Mouse (Mus musculus): ENCODE measurements around the gene B3gnt2. TPM values are rescaled to one million over a fixed set of nuclear protein-coding genes. Genes with fewer than 3 reads are reported as not detected.

The B3gnt2 gene
- polyA plus RNA-seq, 1 experiment = 9.7 TPM

DNA sequence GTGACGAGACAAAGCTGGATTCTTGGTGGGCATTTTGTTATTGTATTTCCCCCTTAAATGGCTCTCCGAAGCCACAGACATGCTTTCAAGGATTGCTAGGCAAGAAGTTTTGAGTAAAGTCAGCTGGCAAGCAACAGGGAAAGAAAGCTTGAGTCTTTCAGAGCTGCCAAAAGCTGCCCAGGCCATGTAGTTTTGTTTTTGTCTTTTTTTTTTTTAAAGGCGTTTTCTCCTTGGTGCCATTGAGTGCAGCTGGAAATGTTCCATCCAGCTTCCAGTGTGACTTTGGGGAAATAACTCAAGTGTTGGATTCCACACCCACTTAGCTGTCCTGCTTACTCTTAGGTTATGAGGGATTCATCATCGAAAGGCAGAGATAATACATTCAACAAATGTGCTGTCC is 554 bp upstream of the B3gnt2 start:
- Histone ChIP-seq H3K27me3 (ENCODE audit: control insufficient read depth, insufficient read depth, low read length) (no peaks in the 10 kb centered on the region), H3K36me3 (ENCODE audit: control insufficient read depth, insufficient read depth, low read length) (no peaks in the 10 kb centered on the region), H3K27ac (ENCODE audit: insufficient read depth, low read depth, low read length) (no peak overlapping the region), H3K4me1 (ENCODE audit: control insufficient read depth, insufficient read depth, insufficient read length, low read length) (peaks cover 2% of the 10 kb centered on the region), H3K4me3 (ENCODE audit: low read depth, low read length) (no peak overlapping the region)
- 80% methylated on average over 4 of the region's 4 CpGs for WGBS
- TF ChIP-seq POLR2A (IDR thresholded peaks at IDR 0.05; ENCODE audit: low read depth, low read length) (no peak), CTCF (IDR thresholded peaks at IDR 0.05; ENCODE audit: extremely low read depth, insufficient read length, insufficient replicate concordance, low read depth, low read length) (no peak)

- TF ChIP-seq CTCF (IDR thresholded peaks at IDR 0.05; ENCODE audit: extremely low read depth, insufficient read length, insufficient replicate concordance, low read depth, low read length) (no peak; the same call in 1 of the 2 replicates), POLR2A (IDR thresholded peaks at IDR 0.05; ENCODE audit: low read depth, low read length) (peak; percentile 60; the same call in 1 of the 2 replicates)
- Histone ChIP-seq H3K4me1 (ENCODE audit: control insufficient read depth, insufficient read depth, insufficient read length, low read length) (peaks cover 3% of the 10 kb centered on the region), H3K27ac (ENCODE audit: insufficient read depth, low read depth, low read length) (peak overlapping the region; percentile 95), H3K4me3 (ENCODE audit: low read depth, low read length) (peak overlapping the region; percentile 93), H3K36me3 (ENCODE audit: control insufficient read depth, insufficient read depth, low read length) (no peaks in the 10 kb centered on the region), H3K27me3 (ENCODE audit: control insufficient read depth, insufficient read depth, low read length) (no peaks in the 10 kb centered on the region)
- under 1% methylated on average over 55 of the region's 55 CpGs for WGBS
Observed at GRCm38 (mm10) chr11:22859633-22860334, 977 bp downstream of the B3gnt2 start.

DNA sequence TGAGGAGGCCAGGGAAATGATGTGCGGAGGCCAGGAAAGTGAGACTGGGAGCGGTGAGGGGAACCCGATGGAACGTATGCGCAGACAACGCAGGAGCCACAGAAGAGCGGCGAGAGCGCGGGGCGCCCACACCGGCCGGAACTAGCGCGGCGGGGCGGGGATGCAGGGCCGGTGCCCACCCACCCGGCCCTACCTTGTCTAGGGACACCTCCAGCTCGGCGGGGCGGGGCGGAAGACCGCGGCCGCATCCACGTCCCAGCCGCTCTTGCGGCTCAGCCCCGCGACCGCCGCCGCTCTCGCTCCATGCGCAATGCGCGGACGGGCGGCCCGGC is 1.5 kb downstream of the B3gnt2 start:
- no peak for TF ChIP-seq POLR2A (IDR thresholded peaks at IDR 0.05; ENCODE audit: low read depth, low read length)
- TF ChIP-seq CTCF (IDR thresholded peaks at IDR 0.05; ENCODE audit: extremely low read depth, insufficient read length, insufficient replicate concordance, low read depth, low read length) = no peak; the same call in 1 of the 2 replicates
- Histone ChIP-seq H3K4me3 (ENCODE audit: low read depth, low read length) (peak overlapping the region; percentile 93), H3K27ac (ENCODE audit: insufficient read depth, low read depth, low read length) (peak overlapping the region; percentile 95), H3K36me3 (ENCODE audit: control insufficient read depth, insufficient read depth, low read length) (no peaks in the 10 kb centered on the region), H3K4me1 (ENCODE audit: control insufficient read depth, insufficient read depth, insufficient read length, low read length) (peaks cover 5% of the 10 kb centered on the region), H3K27me3 (ENCODE audit: control insufficient read depth, insufficient read depth, low read length) (no peaks in the 10 kb centered on the region)
- WGBS = under 1% methylated on average over 36 of the region's 41 CpGs

- TF ChIP-seq CTCF (IDR thresholded peaks at IDR 0.05; ENCODE audit: extremely low read depth, insufficient read length, insufficient replicate concordance, low read depth, low read length) (0 out of 2 replicates have a peak, but pooled peaks have one; percentile 15), POLR2A (IDR thresholded peaks at IDR 0.05; ENCODE audit: low read depth, low read length) (no peak)
- Histone ChIP-seq H3K27ac (ENCODE audit: insufficient read depth, low read depth, low read length) (peak overlapping the region; percentile 95), H3K27me3 (ENCODE audit: control insufficient read depth, insufficient read depth, low read length) (no peaks in the 10 kb centered on the region), H3K4me1 (ENCODE audit: control insufficient read depth, insufficient read depth, insufficient read length, low read length) (peaks cover 8% of the 10 kb centered on the region), H3K4me3 (ENCODE audit: low read depth, low read length) (peak overlapping the region; percentile 93), H3K36me3 (ENCODE audit: control insufficient read depth, insufficient read depth, low read length) (no peaks in the 10 kb centered on the region)
- WGBS = 3% methylated on average over 50 of the region's 50 CpGs
Observed at GRCm38 (mm10) chr11:22858441-22859300, 2.1 kb downstream of the B3gnt2 start.

GRCm38 (mm10) chr11:22857705-22858440 is 2.9 kb downstream of the B3gnt2 start:
- no peak for TF ChIP-seq POLR2A (IDR thresholded peaks at IDR 0.05; ENCODE audit: low read depth, low read length)
- no peak for TF ChIP-seq CTCF (IDR thresholded peaks at IDR 0.05; ENCODE audit: extremely low read depth, insufficient read length, insufficient replicate concordance, low read depth, low read length)
- Histone ChIP-seq H3K27me3 (ENCODE audit: control insufficient read depth, insufficient read depth, low read length) (no peaks in the 10 kb centered on the region), H3K27ac (ENCODE audit: insufficient read depth, low read depth, low read length) (peak overlapping the region; percentile 95), H3K36me3 (ENCODE audit: control insufficient read depth, insufficient read depth, low read length) (peaks cover 1% of the 10 kb centered on the region; the same call in 1 of the 2 replicates), H3K4me1 (ENCODE audit: control insufficient read depth, insufficient read depth, insufficient read length, low read length) (peaks cover 14% of the 10 kb centered on the region), H3K4me3 (ENCODE audit: low read depth, low read length) (peak overlapping the region; percentile 93)
- WGBS = 20% methylated on average over 25 of the region's 25 CpGs

DNA sequence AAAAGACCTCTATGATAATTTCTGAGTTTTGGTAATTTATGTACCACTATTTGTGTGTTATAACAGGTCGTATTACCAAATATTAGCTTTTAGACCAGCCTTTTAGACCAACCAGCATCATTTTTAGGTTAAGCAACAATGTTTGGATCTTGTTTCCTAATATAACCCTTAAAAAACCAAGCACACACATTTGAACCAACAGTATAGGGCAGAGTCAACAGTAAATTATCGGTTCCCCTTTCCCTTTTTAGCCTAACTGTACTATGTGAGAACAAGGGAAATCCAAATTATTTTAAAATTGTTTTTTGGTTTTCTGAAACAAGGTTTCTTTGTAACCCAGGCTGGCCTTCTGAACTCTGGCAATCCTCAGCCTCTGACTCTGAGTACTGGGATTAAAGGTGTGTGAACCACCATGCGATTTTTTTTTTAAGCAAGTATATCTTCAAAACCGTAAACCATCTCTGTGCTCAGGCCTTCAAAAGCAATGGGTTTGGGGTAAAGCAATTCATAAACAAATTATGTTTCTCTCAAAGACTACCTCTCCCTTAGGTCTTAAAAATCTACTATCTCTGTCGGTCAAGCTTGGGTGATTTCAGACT is 3.6 kb downstream of the B3gnt2 start:
- TF ChIP-seq POLR2A (IDR thresholded peaks at IDR 0.05; ENCODE audit: low read depth, low read length) (no peak), CTCF (IDR thresholded peaks at IDR 0.05; ENCODE audit: extremely low read depth, insufficient read length, insufficient replicate concordance, low read depth, low read length) (no peak)
- 68% methylated on average over 5 of the region's 5 CpGs for WGBS
- no peak overlapping the region for H3K4me3 ChIP-seq (ENCODE audit: low read depth, low read length)
- H3K27me3 ChIP-seq (ENCODE audit: control insufficient read depth, insufficient read depth, low read length) = no peaks in the 10 kb centered on the region
- H3K27ac ChIP-seq (ENCODE audit: insufficient read depth, low read depth, low read length) = no peak overlapping the region
- peaks cover 18% of the 10 kb centered on the region for H3K4me1 ChIP-seq (ENCODE audit: control insufficient read depth, insufficient read depth, insufficient read length, low read length)
- peaks cover 2% of the 10 kb centered on the region; the same call in 1 of the 2 replicates for H3K36me3 ChIP-seq (ENCODE audit: control insufficient read depth, insufficient read depth, low read length)

Data from small intestine, adult 2 months (tissue).